Mouse (Mus musculus) myocyte (in vitro differentiated cells): ENCODE measurements at regions not wholly inside any gene's neighbourhood (a gene's known extent, or its start where the extent isn't known, plus 50 kb on each side); places are given as distances from the start of the nearest gene placed in this dataset.

Experiments
- CEBPB ChIP-seq: IDR thresholded peaks from 2 replicates; pipeline ENCODE4 v1.6.1; 2011; ENCODE audit warnings: mild to moderate bottlenecking, moderate library complexity; ENCODE audit not compliant: poor library complexity, insufficient read depth, severe bottlenecking
- E2F4 ChIP-seq: IDR thresholded peaks from one replicate; pipeline ENCODE4 v1.6.1; 2011; ENCODE audit warnings: mild to moderate bottlenecking, control low read depth, moderate library complexity; ENCODE audit not compliant: insufficient read depth
- MYOD1 ChIP-seq, 3 experiments: IDR thresholded peaks; one replicate each; pipeline ENCODE4 v1.6.1; 2011; ENCODE audit warnings: control low read depth in 2 of 3, low read depth in 2 of 3, mild to moderate bottlenecking in 2 of 3, moderate library complexity in 1 of 3; ENCODE audit not compliant: insufficient read length in 2 of 3, control insufficient read depth in 1 of 3
- POLR2A ChIP-seq: IDR thresholded peaks from one replicate; pipeline ENCODE4 v1.6.1; 2011; ENCODE audit warnings: low read depth, mild to moderate bottlenecking, control low read depth, moderate library complexity; ENCODE audit not compliant: insufficient read length
- USF1 ChIP-seq: IDR thresholded peaks from one replicate; pipeline ENCODE4 v1.6.1; 2011; ENCODE audit warnings: low read depth, mild to moderate bottlenecking, control low read depth, moderate library complexity

DNA sequence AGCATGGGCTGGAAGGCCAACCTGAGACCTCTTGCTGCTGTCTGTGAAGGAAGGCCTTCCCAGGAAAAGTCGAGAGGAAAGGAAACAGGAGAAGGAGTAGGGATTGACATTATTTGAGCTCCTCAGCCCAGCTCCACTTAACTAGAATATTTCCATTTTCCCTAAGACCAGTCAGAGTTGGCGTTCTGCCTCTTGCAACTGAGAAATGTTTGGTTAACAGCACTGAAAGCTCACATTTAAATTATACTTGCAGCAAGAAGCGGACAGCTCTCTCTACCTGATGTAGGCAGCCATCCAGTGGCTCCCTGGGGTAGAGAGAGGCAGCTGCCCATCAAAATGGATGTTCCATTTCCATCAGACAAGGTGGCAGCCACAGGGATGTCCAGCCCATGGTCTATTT is 131.6 kb upstream of the Pkdcc start:
- no peak for TF ChIP-seq POLR2A
- no peak for TF ChIP-seq E2F4
- TF ChIP-seq MYOD1 (IDR thresholded peaks at IDR 0.05; ENCODE audit: control insufficient read depth in 1 of 3, insufficient read length in 2 of 3, low read depth in 2 of 3), result no peak
- no peak for TF ChIP-seq CEBPB
- TF ChIP-seq USF1, result no peak
